Mouse (Mus musculus) forebrain, postnatal 0 days (tissue): Measurements from ENCODE around the gene Pcsk5. TPM values are rescaled to one million over a fixed set of nuclear protein-coding genes. Genes with fewer than 3 reads are reported as not detected.

ENCODE experiments used
- ATAC-seq: fragments of 200-750 bp; cut with Nextera tagmentation; 2 replicates; pipeline ENCODE4 v1.8.0; 2017; ENCODE audit warnings: mild to moderate bottlenecking, moderate library complexity
- DNase-seq: peaks from one replicate; pipeline ENCODE4 v3.0.0-alpha.2; 2015
- H3K27ac ChIP-seq: fragments of 300-500 bp; sonication (generic); 2 replicates; pipeline ENCODE4 v1.5.1; 2014; ENCODE audit warnings: low read depth, mild to moderate bottlenecking, antibody characterized with exemption, low read length, moderate library complexity, mixed read lengths
- H3K27me3 ChIP-seq: fragments of 300-500 bp; sonication (generic); 2 replicates; pipeline ENCODE4 v1.6.1; 2014; ENCODE audit warnings: mild to moderate bottlenecking, low read length, mixed read lengths; ENCODE audit not compliant: insufficient read depth
- H3K36me3 ChIP-seq: fragments of 300-500 bp; sonication (generic); 2 replicates; pipeline ENCODE4 v1.6.1; 2014; ENCODE audit warnings: mild to moderate bottlenecking, moderate library complexity; ENCODE audit not compliant: insufficient read depth
- H3K4me1 ChIP-seq: fragments of 300-500 bp; sonication (generic); 2 replicates; pipeline ENCODE4 v1.6.1; 2014; ENCODE audit warnings: antibody characterized with exemption; ENCODE audit not compliant: insufficient read depth
- H3K4me2 ChIP-seq: fragments of 300-500 bp; sonication (generic); 2 replicates; pipeline ENCODE4 v1.6.1; 2014; ENCODE audit warnings: low read depth, mild to moderate bottlenecking, moderate library complexity
- H3K4me3 ChIP-seq: fragments of 300-500 bp; sonication (generic); 2 replicates; pipeline ENCODE4 v1.5.1; 2014; ENCODE audit warnings: low read depth, low read length, mixed read lengths
- H3K9ac ChIP-seq: fragments of 300-500 bp; sonication (generic); 2 replicates; pipeline ENCODE4 v1.6.1; 2014; ENCODE audit warnings: mild to moderate bottlenecking
- H3K9me3 ChIP-seq: fragments of 300-500 bp; sonication (generic); 2 replicates; pipeline ENCODE4 v1.6.1; 2016; ENCODE audit warnings: low read length
- CTCF ChIP-seq: sonication (generic); IDR thresholded peaks from 2 replicates; pipeline ENCODE4 v1.5.1; 2016; ENCODE audit warnings: antibody characterized with exemption, control low read depth, low read depth
- WGBS: fragments of 180-500 bp; shearing (Covaris S2); extraction: QIAGEN DNeasy Blood & Tissue Kit; methylation state at CpG from one replicate; pipeline ENCODE4 v1.1.7; 2014; 5-methylcytosine and 5-hydroxymethylcytosine counted together
- polyA plus RNA-seq: library from polyadenylated mRNA; unstranded; fragments of >200 nt; fragmentation: Nextera tagmentation; extraction: Ambion mirVana; gene quantifications from 2 replicates; pipeline ENCODE4 v1.2.1, GENCODE M21; 2015
- total RNA-seq: library from RNA; depleted of rRNA; stranded (reverse); fragments of >200 nt; gene quantifications from 2 replicates; pipeline ENCODE4 v1.2.3, GENCODE M21; 2014

Gene Pcsk5
- total and polyA plus RNA-seq, 2 experiments from 2014 or later: 11.2 to 15.1 TPM

- ATAC-seq (no peak), DNase-seq (no peak)
- H3K4me1 ChIP-seq: no peaks in the 10 kb centered on the region
- 71% methylated on average over 2 of the region's 2 CpGs for WGBS
- H3K36me3 ChIP-seq: no peaks in the 10 kb centered on the region
- no peak for TF ChIP-seq CTCF
- H3K9ac ChIP-seq: no peak overlapping the region
- H3K27me3 ChIP-seq: no peaks in the 10 kb centered on the region
- H3K4me3 ChIP-seq: no peak overlapping the region
- H3K9me3 ChIP-seq: no peaks in the 10 kb centered on the region
- H3K27ac ChIP-seq: no peak overlapping the region
- H3K4me2 ChIP-seq: no peak overlapping the region
These were observed 278.7 kb downstream of the Pcsk5 start for GRCm38 (mm10) chr19:17558764-17559163.

GRCm38 (mm10) chr19:17555159-17555558 lies 282.3 kb downstream of the Pcsk5 start:
- Histone ChIP-seq H3K27ac (no peak overlapping the region), H3K4me3 (no peak overlapping the region), H3K27me3 (no peaks in the 10 kb centered on the region), H3K4me2 (no peak overlapping the region), H3K36me3 (no peaks in the 10 kb centered on the region), H3K9ac (no peak overlapping the region), H3K4me1 (no peaks in the 10 kb centered on the region), H3K9me3 (no peaks in the 10 kb centered on the region)
- 84% methylated on average over 7 of the region's 7 CpGs for WGBS
- ATAC-seq (peak; percentile 61; the same call in 1 of the 2 replicates), DNase-seq (peak; percentile 33)
- TF ChIP-seq CTCF: no peak

GRCm38 (mm10) chr19:17554571-17554970 lies 282.9 kb downstream of the Pcsk5 start:
- TF ChIP-seq CTCF: no peak
- H3K36me3 ChIP-seq: no peaks in the 10 kb centered on the region
- no peak overlapping the region for H3K4me3 ChIP-seq
- no peak overlapping the region for H3K4me2 ChIP-seq
- no peak overlapping the region for H3K27ac ChIP-seq
- ATAC-seq (no peak), DNase-seq (no peak)
- H3K9ac ChIP-seq: no peak overlapping the region
- H3K4me1 ChIP-seq: no peaks in the 10 kb centered on the region
- no peaks in the 10 kb centered on the region for H3K27me3 ChIP-seq
- no peaks in the 10 kb centered on the region for H3K9me3 ChIP-seq
- 95% methylated on average over 2 of the region's 2 CpGs for whole genome bisulfite sequencing

- DNase-seq: no peak
- no peak for ATAC-seq
- no peak overlapping the region for H3K4me3 ChIP-seq
- no peaks in the 10 kb centered on the region for H3K9me3 ChIP-seq
- H3K27me3 ChIP-seq: no peaks in the 10 kb centered on the region
- no peaks in the 10 kb centered on the region for H3K4me1 ChIP-seq
- H3K9ac ChIP-seq: no peak overlapping the region
- no peak overlapping the region for H3K27ac ChIP-seq
- H3K4me2 ChIP-seq: no peak overlapping the region
- no peaks in the 10 kb centered on the region for H3K36me3 ChIP-seq
- no peak for TF ChIP-seq CTCF
These were observed 283.9 kb downstream of the Pcsk5 start for GRCm38 (mm10) chr19:17553396-17554100.

- TF ChIP-seq CTCF: no peak
- no peaks in the 10 kb centered on the region for H3K36me3 ChIP-seq
- H3K4me3 ChIP-seq: no peak overlapping the region
- no peak overlapping the region for H3K9ac ChIP-seq
- ATAC-seq (no peak), DNase-seq (no peak)
- no peaks in the 10 kb centered on the region for H3K4me1 ChIP-seq
- no peak overlapping the region for H3K4me2 ChIP-seq
- no peaks in the 10 kb centered on the region for H3K27me3 ChIP-seq
- no peaks in the 10 kb centered on the region for H3K9me3 ChIP-seq
- H3K27ac ChIP-seq: no peak overlapping the region
- 58% methylated on average over 4 of the region's 4 CpGs for WGBS
These were observed 308.5 kb downstream of the Pcsk5 start for GRCm38 (mm10) chr19:17528746-17529532.

GRCm38 (mm10) chr19:17525558-17525957 lies 311.9 kb downstream of the Pcsk5 start:
- DNase-seq (no peak), ATAC-seq (no peak)
- no peaks in the 10 kb centered on the region for H3K9me3 ChIP-seq
- no peak overlapping the region for H3K4me2 ChIP-seq
- no peak for TF ChIP-seq CTCF
- H3K36me3 ChIP-seq: no peaks in the 10 kb centered on the region
- no peaks in the 10 kb centered on the region for H3K4me1 ChIP-seq
- no peak overlapping the region for H3K27ac ChIP-seq
- no peak overlapping the region for H3K4me3 ChIP-seq
- H3K9ac ChIP-seq: no peak overlapping the region
- H3K27me3 ChIP-seq: no peaks in the 10 kb centered on the region
- 73% methylated on average over 1 of the region's 1 CpGs for WGBS

- no peak overlapping the region for H3K4me3 ChIP-seq
- H3K9ac ChIP-seq: no peak overlapping the region
- no peaks in the 10 kb centered on the region for H3K9me3 ChIP-seq
- H3K4me1 ChIP-seq: no peaks in the 10 kb centered on the region
- H3K4me2 ChIP-seq: no peak overlapping the region
- DNase-seq (no peak), ATAC-seq (no peak)
- no peak overlapping the region for H3K27ac ChIP-seq
- no peaks in the 10 kb centered on the region for H3K36me3 ChIP-seq
- 76% methylated on average over 3 of the region's 3 CpGs for WGBS
- H3K27me3 ChIP-seq: no peaks in the 10 kb centered on the region
- no peak for TF ChIP-seq CTCF
These were observed 323.0 kb downstream of the Pcsk5 start for GRCm38 (mm10) chr19:17514456-17514855.
